Mouse (Mus musculus) ES-Bruce4 (cell line): Measurements from ENCODE around the gene Gorasp1. TPM values are rescaled to one million over a fixed set of nuclear protein-coding genes. Genes with fewer than 3 reads are reported as not detected.

ENCODE experiments used
- H3K27ac ChIP-seq: 2 replicates; pipeline ENCODE4 v1.5.1; 2012; ENCODE audit warnings: low read length, inconsistent platforms; ENCODE audit not compliant: insufficient read depth
- H3K27me3 ChIP-seq: 2 replicates; pipeline ENCODE4 v1.6.1; 2012; ENCODE audit warnings: mild to moderate bottlenecking, low read length, inconsistent platforms; ENCODE audit not compliant: control insufficient read depth, poor library complexity, insufficient read depth, severe bottlenecking
- H3K36me3 ChIP-seq: 2 replicates; pipeline ENCODE4 v1.6.1; 2012; ENCODE audit warnings: inconsistent platforms, mild to moderate bottlenecking, low read length, moderate library complexity; ENCODE audit not compliant: control insufficient read depth, poor library complexity, insufficient read depth, severe bottlenecking
- H3K4me1 ChIP-seq: one replicate; pipeline ENCODE4 v1.8.1; 2011; ENCODE audit warnings: low read length; ENCODE audit not compliant: control insufficient read depth, insufficient read depth
- H3K4me3 ChIP-seq: 2 replicates; pipeline ENCODE4 v1.5.1; 2011; ENCODE audit warnings: low read depth, mild to moderate bottlenecking, low read length
- H3K9ac ChIP-seq: 2 replicates; pipeline ENCODE4 v1.6.1; 2012; ENCODE audit warnings: low read depth, mild to moderate bottlenecking, inconsistent platforms; ENCODE audit not compliant: poor library complexity, severe bottlenecking
- H3K9me3 ChIP-seq: replicated peaks from 2 replicates; pipeline ENCODE4 v1.6.1; 2012; ENCODE audit warnings: mild to moderate bottlenecking, low read length, inconsistent platforms; ENCODE audit not compliant: control insufficient read depth, poor library complexity, insufficient read depth, severe bottlenecking
- CTCF ChIP-seq: IDR thresholded peaks from one replicate; pipeline ENCODE4 v1.8.1; 2011; ENCODE audit warnings: low read depth, low read length
- EP300 ChIP-seq: IDR thresholded peaks from 2 replicates; pipeline ENCODE4 v1.6.1; 2011; ENCODE audit warnings: low read depth, low read length; ENCODE audit not compliant: insufficient read depth
- POLR2A ChIP-seq: IDR thresholded peaks from one replicate; pipeline ENCODE4 v1.8.1; 2011; ENCODE audit warnings: low read length; ENCODE audit not compliant: insufficient read depth
- polyA plus RNA-seq: library from polyadenylated mRNA; stranded (reverse); fragments of >200 nt; gene quantifications from 2 replicates; pipeline ENCODE4 v1.2.4, GENCODE M21; 2011; ENCODE audit warnings: low read depth; ENCODE audit not compliant: missing spikeins, insufficient read depth, insufficient read length

Gorasp1 gene
- polyA plus RNA-seq, 1 experiment: 7.2 TPM

- Histone ChIP-seq H3K4me3 (no peak overlapping the region), H3K36me3 (peaks cover 22% of the 10 kb centered on the region), H3K27me3 (no peaks in the 10 kb centered on the region), H3K27ac (no peak overlapping the region), H3K9ac (no peak overlapping the region), H3K4me1 (peaks cover 5% of the 10 kb centered on the region), H3K9me3 (no peaks in the 10 kb centered on the region)
- TF ChIP-seq POLR2A (no peak), CTCF (no peak), EP300 (no peak)
These were observed 35.9 kb upstream of the Gorasp1 start for GRCm38 (mm10) chr9:119973281-119973680.

- TF ChIP-seq POLR2A: no peak
- no peak for TF ChIP-seq CTCF
- TF ChIP-seq EP300: no peak
- peaks cover 22% of the 10 kb centered on the region for H3K36me3 ChIP-seq
- peaks cover 2% of the 10 kb centered on the region for H3K4me1 ChIP-seq
- H3K27ac ChIP-seq: no peak overlapping the region
- H3K9me3 ChIP-seq: no peaks in the 10 kb centered on the region
- no peak overlapping the region for H3K9ac ChIP-seq
- no peak overlapping the region for H3K4me3 ChIP-seq
- H3K27me3 ChIP-seq: no peaks in the 10 kb centered on the region
These were observed 35.2 kb upstream of the Gorasp1 start for GRCm38 (mm10) chr9:119972582-119972981.

GRCm38 (mm10) chr9:119972166-119972565 lies 34.8 kb upstream of the Gorasp1 start:
- no peaks in the 10 kb centered on the region for H3K9me3 ChIP-seq
- H3K36me3 ChIP-seq: peaks cover 22% of the 10 kb centered on the region

GRCm38 (mm10) chr9:119970763-119971656 lies 33.6 kb upstream of the Gorasp1 start:
- no peak overlapping the region for H3K9ac ChIP-seq
- TF ChIP-seq CTCF: no peak
- no peak for TF ChIP-seq EP300
- TF ChIP-seq POLR2A: no peak

More at GRCm38 (mm10) chr9:119972166-119972565, 34.8 kb upstream of the Gorasp1 start:
- Histone ChIP-seq H3K27me3 (no peaks in the 10 kb centered on the region), H3K4me3 (no peak overlapping the region), H3K9ac (no peak overlapping the region), H3K27ac (no peak overlapping the region), H3K4me1 (no peaks in the 10 kb centered on the region)
- TF ChIP-seq POLR2A: no peak
- TF ChIP-seq EP300: no peak
- no peak for TF ChIP-seq CTCF

GRCm38 (mm10) chr9:119970221-119970620 lies 32.9 kb upstream of the Gorasp1 start:
- H3K9me3 ChIP-seq: no peaks in the 10 kb centered on the region
- no peaks in the 10 kb centered on the region for H3K27me3 ChIP-seq
- peak; percentile 46 for TF ChIP-seq CTCF
- TF ChIP-seq POLR2A: no peak
- no peaks in the 10 kb centered on the region for H3K4me1 ChIP-seq
- no peak overlapping the region for H3K9ac ChIP-seq
- H3K4me3 ChIP-seq: no peak overlapping the region
- no peak overlapping the region for H3K27ac ChIP-seq
- peaks cover 21% of the 10 kb centered on the region for H3K36me3 ChIP-seq

More at GRCm38 (mm10) chr9:119970763-119971656, 33.6 kb upstream of the Gorasp1 start:
- H3K36me3 ChIP-seq: peaks cover 22% of the 10 kb centered on the region
- H3K9me3 ChIP-seq: no peaks in the 10 kb centered on the region
- no peaks in the 10 kb centered on the region for H3K4me1 ChIP-seq
- H3K27me3 ChIP-seq: no peaks in the 10 kb centered on the region
- no peak overlapping the region for H3K4me3 ChIP-seq
- H3K27ac ChIP-seq: no peak overlapping the region

GRCm38 (mm10) chr9:119969811-119970210 lies 32.4 kb upstream of the Gorasp1 start:
- no peaks in the 10 kb centered on the region for H3K27me3 ChIP-seq
- H3K27ac ChIP-seq: no peak overlapping the region
- TF ChIP-seq CTCF (no peak), EP300 (no peak), POLR2A (no peak)
- H3K4me1 ChIP-seq: no peaks in the 10 kb centered on the region
- no peaks in the 10 kb centered on the region for H3K9me3 ChIP-seq
- H3K36me3 ChIP-seq: peaks cover 18% of the 10 kb centered on the region
- no peak overlapping the region for H3K9ac ChIP-seq
- H3K4me3 ChIP-seq: no peak overlapping the region
